Mouse (Mus musculus): ENCODE measurements around the gene Chia1.
A peak's percentile ranks its signal among the peaks of the same experiment; 100 is the strongest.
"Not testable (repeated sequence)": the region's sequence is repeated elsewhere in the genome, so short reads cannot be mapped to it uniquely, and the experiment has no call there.

The Chia1 gene

DNA sequence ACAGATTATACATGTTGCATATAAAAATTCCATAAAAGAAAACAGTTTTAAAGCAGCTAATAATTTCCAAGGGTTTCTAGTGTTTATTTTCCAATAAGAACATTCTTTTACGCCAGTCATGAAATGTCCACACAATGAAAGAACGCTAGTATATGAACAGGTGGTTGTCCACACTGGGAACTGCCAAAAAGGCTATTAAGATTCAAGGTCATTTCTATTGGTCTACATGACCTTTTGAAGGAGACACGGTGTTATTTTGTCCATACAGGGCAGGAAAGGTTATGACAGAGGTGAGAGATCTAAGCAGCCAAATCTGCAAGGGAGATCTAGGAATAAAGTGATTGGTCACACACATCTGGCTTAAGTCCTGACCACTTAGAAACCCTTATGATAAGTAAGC lies at the start of gene Chia1:
TSS of gene Chia1 (plus strand) at position 301 of the 400 bp plus-strand sequence.
- DNase-seq (ENCODE audit: low spot score in 2 of 2): no peak

DNA sequence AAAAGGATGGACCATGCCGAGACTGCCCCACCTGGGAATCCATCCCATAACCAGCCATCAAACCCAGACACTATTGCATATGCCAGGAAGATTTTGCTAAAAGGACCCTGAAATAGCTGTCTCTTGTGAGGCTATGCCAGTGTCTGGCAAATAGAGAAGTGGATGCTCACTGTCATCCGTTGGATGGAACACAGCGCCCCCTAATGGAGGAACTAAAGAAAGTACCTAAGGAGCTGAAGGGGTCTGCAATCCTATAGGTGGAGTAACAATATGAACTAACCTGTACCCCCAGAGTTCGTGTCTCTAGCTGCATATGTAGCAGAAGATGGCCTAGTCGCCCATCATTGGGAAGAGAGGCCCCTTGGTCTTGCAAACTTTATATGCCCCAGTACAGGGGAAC lies 45.3 kb upstream of the Chia1 start:
- DNase-seq (ENCODE audit: low spot score in 2 of 2): not testable (repeated sequence)

DNA sequence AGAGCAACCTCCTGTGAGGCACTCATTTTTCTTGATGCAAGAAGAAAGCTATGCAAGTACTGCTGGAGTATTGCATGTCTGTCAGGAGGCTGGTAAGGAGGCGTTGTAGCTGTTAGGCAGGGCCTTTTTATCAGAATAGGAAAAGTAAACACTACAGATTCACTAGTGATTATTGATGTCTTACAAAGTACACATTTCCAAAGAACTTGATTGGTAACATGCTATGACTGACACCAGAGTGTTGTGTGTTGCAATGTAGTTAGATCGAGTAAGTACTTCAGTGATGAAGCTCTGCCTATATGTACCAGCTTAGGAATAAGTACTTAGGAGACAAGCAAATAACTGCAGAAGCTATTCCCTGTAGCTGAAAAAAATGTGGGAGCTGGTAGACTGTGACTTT lies 42.0 kb upstream of the Chia1 start:
- DNase-seq (ENCODE audit: low spot score in 2 of 2): no peak

DNA sequence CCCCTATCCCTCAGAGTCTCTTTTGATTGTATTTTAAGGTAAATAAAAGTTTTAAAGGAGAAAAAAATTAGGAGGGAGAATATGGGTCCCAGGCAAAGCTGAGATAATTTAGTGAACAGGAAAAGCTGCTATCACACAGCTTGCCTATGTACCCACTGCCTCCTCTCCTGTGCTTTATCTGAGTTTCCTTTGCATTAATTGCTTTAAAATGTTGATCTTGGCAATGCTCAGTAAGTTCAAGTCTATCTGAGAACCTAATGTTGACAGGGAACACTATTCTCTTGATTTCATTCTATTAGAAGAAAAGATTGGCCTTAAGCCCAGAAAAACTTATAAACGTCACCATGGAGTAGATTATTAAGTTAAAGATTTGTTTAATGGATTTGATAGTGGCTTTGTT lies 38.2 kb upstream of the Chia1 start:
- no peak for DNase-seq (ENCODE audit: low spot score in 2 of 2)

DNA sequence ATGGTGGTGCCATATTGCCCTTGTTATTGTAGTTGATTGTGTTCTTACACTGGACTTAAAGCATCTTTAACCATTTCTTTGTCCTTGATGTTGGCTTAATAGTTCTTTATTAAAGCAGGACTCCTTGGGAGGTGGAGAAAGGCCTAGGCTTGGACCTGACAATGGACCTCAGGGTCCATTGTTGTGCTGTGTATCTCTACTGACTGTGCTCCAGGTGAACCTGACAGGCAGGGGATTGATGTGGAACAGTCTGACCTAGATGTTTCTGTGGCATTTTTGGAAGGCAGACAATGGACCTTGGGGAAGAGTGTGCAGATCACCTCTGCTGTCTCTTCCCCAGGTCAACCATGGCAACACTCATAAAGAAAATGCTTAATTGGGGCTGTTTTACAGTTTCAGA lies 14.0 kb downstream of the Chia1 start:
- no peak for DNase-seq (ENCODE audit: low spot score in 2 of 2)

DNA sequence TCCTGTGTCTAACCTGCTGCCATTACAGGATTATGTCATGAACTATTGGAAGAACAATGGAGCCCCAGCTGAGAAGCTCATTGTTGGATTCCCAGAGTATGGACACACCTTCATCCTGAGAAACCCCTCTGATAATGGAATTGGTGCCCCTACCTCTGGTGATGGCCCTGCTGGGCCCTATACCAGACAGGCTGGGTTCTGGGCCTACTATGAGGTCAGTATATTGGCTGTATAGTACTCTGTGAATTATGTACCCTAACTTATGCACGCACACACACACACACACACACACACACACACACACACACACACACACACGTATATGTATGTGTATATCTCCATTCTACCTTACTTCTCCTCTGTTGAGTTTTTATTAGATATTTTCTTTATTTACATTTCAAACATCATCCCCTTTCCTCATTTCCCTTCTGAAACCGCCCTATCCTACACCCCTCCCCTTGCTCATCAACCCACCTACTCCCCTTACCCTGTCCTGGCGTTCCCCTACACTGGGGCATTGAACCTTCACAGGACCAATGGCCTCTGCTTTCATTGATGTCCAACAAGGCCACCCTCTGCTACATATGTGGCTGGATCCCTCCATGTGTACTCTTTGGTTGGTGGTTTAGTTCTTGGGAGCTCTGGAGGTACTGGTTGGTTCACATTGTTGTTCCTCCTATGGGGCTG lies 15.9 kb downstream of the Chia1 start:
- no peak for DNase-seq (ENCODE audit: low spot score in 2 of 2)

DNA sequence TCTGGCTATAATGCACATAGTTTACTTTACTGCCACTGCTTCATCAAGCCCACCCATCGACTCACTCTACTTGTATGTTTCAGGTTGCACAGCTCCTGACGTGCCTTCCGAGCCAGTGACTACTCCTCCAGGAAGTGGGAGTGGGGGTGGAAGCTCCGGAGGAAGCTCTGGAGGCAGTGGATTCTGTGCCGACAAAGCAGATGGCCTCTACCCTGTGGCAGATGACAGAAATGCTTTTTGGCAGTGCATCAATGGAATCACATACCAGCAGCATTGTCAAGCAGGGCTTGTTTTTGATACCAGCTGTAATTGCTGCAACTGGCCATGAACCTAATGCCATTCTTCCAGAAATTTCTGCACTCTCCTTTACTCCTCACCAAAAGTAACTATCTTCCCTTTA lies 18.7 kb downstream of the Chia1 start:
- peak; percentile 46 to 84 for DNase-seq (ENCODE audit: low spot score in 2 of 2)

DNA sequence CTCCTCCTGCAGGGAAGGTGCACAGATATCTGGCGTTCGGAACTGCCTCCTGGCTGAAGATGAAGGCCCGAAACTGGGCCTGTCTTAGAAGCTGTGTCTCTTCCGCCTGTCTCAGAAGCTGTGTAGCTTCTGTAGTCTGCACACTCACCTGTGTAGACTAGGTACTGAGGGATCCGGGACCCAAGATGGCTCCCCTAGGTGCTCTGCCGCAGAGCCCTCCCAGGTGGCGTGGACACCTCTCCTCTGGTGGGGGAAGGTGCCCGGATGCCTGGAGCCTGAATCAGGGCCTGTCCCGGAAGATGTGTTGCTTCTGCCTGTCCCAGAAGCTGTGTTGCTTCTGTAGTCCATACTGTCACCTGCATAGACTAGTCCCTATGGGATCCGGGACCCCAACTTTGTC lies 31.1 kb downstream of the Chia1 start:
- no peak for DNase-seq (ENCODE audit: low spot score in 2 of 2)

DNA sequence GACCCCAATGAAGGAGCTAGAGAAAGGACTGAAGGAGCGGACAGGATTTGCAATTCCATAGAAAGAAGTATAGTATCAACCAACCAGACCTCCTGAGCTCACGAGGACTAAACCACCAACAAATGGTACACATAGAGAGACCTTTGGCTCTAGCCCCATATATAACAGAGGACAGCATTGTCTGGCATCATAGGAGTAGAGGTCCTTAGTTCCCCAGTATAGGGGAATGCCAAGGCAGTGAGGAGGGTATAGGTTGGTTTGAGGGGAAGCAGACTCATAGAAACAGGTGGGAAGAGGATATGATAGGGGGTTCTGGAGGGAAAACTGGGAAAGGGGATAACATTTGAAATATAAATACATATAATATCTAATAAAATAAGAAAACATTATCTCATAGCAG lies 41.4 kb downstream of the Chia1 start:
- no peak for DNase-seq (ENCODE audit: low spot score in 2 of 2)

DNA sequence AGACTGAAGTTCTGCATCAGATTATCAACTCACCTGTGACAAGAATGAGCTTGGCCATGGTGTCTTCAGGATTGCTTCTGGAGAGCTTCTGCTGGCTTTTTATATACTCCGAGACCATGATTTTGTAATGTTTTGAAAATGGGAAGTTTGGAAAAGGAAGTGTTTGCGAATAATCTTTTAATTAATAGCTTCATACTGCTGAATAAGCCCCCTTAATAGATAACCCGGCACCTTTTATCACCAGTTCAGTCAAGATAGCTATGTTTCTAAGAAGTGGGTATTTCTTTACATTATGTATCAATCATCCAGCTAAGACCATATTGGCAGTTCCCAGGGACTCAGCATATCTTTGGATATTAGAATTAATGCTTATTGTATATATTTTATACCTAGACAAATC lies 54.4 kb downstream of the Chia1 start, which contains the start of gene Chil3:
TSS of gene Chil3 (minus strand) at position 101 of the 400 bp plus-strand sequence.
- no peak for DNase-seq (ENCODE audit: low spot score in 2 of 2)

DNA sequence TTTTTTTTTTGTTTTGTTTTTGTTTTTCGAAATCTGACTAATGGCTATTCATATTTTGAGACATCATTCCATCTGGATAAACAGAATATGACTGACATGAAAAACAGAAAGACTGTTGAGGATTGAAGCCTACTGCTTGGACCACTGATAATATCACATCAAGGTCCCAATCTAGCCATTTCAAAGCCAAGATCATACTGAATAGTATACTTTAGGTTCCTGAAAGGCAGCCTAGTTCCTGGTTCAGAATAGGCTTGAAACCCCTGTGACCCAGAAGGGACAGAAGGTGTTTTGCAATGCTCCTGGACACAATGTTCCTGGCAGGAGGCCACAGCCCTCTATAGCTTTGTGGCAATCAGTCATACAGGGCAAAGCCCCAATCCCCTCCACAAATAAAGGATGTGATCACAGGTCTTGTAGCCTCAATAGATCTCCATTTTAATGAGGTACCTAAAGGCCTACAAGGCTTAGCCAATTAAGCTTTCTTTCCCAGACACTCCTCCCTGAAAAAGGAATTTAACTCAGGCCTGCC lies 57.6 kb downstream of the Chia1 start:
- no peak for DNase-seq (ENCODE audit: low spot score in 2 of 2)

DNA sequence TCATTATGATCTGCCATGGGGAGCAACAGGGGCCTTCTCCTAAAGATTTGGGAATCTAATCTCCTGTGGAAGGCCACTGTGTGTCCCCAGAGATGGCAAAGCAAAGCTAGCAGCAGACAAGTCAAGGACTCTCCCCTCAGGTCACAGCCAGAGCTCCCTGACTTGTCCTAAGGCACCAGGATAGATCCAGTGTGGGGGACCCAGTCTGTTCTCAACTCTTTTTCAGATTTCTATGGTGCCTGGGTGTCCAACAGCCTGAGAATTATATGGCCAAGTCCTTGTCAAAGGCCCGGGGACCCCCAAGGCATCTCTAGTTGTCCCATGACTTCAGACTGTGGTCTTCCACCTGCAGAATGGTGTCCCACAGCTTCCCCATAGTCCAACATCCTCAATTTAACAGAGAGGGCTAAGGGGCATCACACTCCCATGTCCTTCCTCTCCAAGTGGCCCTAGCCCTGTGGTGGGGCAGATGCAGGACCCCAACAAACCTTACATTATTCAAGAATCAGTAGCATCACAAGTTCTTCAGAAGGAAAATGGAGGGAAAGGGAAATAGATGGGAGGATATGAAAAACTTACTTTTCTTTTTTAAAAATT lies 58.2 kb downstream of the Chia1 start:
- DNase-seq (ENCODE audit: low spot score in 2 of 2): no peak

DNA sequence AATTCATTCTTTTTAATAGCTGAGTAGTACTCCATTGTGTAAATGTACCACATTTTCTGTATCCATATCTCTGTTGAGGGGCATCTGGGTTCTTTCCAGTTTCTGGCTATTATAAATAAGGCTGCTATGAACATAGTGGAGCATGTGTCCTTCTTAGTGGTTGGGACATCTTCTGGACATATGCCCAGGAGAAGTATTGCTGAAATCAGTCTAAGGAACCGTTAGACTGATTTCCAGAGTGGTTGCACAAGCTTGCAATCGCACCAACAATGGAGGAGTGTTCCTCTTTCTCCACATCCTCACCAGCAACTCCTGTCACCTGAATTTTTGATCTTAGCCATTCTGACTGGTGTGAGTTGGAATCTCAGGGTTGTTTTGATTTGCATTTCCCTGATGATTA lies 59.5 kb downstream of the Chia1 start:
- not testable (repeated sequence) for DNase-seq (ENCODE audit: low spot score in 2 of 2)

DNA sequence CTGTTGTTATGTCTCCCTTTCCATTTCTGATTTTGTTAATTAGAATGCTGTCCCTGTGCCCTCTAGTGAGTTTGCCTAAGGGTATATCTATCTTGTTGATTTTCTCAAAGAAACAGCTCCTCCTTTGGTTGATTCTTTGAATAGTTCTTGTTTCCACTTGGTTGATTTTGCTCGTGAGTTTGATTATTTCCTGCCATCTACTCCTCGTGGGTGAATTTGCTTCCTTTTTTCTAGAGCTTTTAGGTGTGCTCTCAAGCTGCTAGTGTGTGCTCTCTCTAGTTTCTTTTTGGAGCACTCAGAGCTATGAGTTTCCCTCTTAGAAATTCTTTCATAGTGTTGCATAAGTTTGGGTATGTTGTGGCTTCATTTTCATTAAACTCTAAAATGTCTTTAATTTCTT lies 61.9 kb downstream of the Chia1 start:
- not testable (repeated sequence) for DNase-seq (ENCODE audit: low spot score in 2 of 2)

DNA sequence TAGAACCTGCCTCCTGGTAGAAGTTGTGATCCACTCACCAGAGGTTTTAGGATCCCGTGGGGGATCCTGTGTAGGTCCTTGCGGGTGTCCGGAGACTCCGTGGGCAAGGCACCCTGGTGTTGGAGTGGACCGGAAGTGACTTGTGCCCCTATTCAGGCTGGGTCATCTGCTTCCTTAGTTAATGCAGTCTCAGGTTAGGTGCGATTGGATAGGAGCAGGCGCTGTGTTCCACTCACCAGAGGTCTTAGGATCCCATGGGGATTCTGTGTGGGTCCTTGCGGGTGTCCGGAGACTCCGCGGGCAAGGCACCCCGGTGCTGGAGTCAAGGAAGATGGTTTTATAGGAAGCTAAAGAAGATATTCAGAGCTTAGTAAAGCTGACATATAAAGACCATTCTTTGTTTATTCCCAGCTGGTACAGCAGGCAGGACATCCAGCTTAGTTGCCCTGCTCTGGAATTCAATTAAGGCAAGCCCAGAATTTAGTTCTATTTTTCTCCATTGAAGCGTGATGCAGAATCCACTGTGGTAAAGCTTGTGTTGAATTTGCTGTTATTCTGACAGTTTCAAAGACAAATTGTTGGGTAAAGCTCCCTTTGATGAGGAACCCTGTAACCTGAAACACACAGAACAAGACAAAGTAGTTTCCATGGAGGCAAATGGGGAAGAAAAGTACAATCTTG lies 64.6 kb downstream of the Chia1 start:
- no peak for DNase-seq (ENCODE audit: low spot score in 2 of 2)
